Mouse (Mus musculus): ENCODE measurements around the gene Mical2. TPM values are rescaled to one million over a fixed set of nuclear protein-coding genes. Genes with fewer than 3 reads are reported as not detected.

The Mical2 gene
- polyA plus RNA-seq, 1 experiment from 2014 or later: 1.5 TPM

- Histone ChIP-seq H3K27ac (no peak overlapping the region), H3K9me3 (no peaks in the 10 kb centered on the region; the same call in 1 of the 2 replicates), H3K4me2 (replicated peaks) (no peak overlapping the region), H3K4me1 (replicated peaks) (peaks cover 18% of the 10 kb centered on the region), H3K4me3 (replicated peaks) (no peak overlapping the region), H3K9ac (replicated peaks) (no peak overlapping the region), H3K27me3 (no peaks in the 10 kb centered on the region), H3K36me3 (peaks cover 4% of the 10 kb centered on the region; the same call in 1 of the 2 replicates)
- no peak for ATAC-seq
- 91% methylated on average over 3 of the region's 3 CpGs for WGBS
These were observed 214.2 kb downstream of the Mical2 start for GRCm38 (mm10) chr7:112439846-112440245.

- Histone ChIP-seq H3K4me1 (replicated peaks) (peaks cover 26% of the 10 kb centered on the region), H3K9me3 (no peaks in the 10 kb centered on the region; the same call in 1 of the 2 replicates), H3K36me3 (no peaks in the 10 kb centered on the region), H3K27me3 (no peaks in the 10 kb centered on the region), H3K4me2 (replicated peaks) (peak overlapping the region; percentile 25), H3K27ac (peak overlapping the region; percentile 81), H3K9ac (replicated peaks) (no peak overlapping the region), H3K4me3 (replicated peaks) (no peak overlapping the region)
- WGBS: 11% methylated on average over 12 of the region's 12 CpGs
- ATAC-seq: peak; percentile 90
These were observed 218.7 kb downstream of the Mical2 start for GRCm38 (mm10) chr7:112444152-112444984.

- ATAC-seq: peak; percentile 29
- H3K9me3 ChIP-seq: no peaks in the 10 kb centered on the region; the same call in 1 of the 2 replicates
- no peaks in the 10 kb centered on the region for H3K27me3 ChIP-seq
- H3K4me3 ChIP-seq (replicated peaks): no peak overlapping the region
- no peaks in the 10 kb centered on the region for H3K36me3 ChIP-seq
- H3K4me1 ChIP-seq (replicated peaks): peaks cover 26% of the 10 kb centered on the region
- H3K27ac ChIP-seq: peak overlapping the region; percentile 81
- H3K9ac ChIP-seq (replicated peaks): no peak overlapping the region
- 20% methylated on average over 9 of the region's 9 CpGs for WGBS
- H3K4me2 ChIP-seq (replicated peaks): peak overlapping the region; percentile 25
These were observed 219.3 kb downstream of the Mical2 start for GRCm38 (mm10) chr7:112444985-112445367.

- ATAC-seq: no peak
- 87% methylated on average over 4 of the region's 4 CpGs for WGBS
These were observed 220.8 kb downstream of the Mical2 start for GRCm38 (mm10) chr7:112446498-112446897.

GRCm38 (mm10) chr7:112449954-112450700 lies 224.5 kb downstream of the Mical2 start:
- 77% methylated on average over 8 of the region's 8 CpGs for WGBS
- Histone ChIP-seq H3K9me3 (no peaks in the 10 kb centered on the region; the same call in 1 of the 2 replicates), H3K36me3 (no peaks in the 10 kb centered on the region), H3K4me3 (replicated peaks) (no peak overlapping the region), H3K27me3 (no peaks in the 10 kb centered on the region), H3K4me2 (replicated peaks) (no peak overlapping the region), H3K27ac (no peak overlapping the region), H3K9ac (replicated peaks) (no peak overlapping the region), H3K4me1 (replicated peaks) (peaks cover 22% of the 10 kb centered on the region)
- no peak for ATAC-seq

More at GRCm38 (mm10) chr7:112446498-112446897, 220.8 kb downstream of the Mical2 start:
- Histone ChIP-seq H3K36me3 (no peaks in the 10 kb centered on the region), H3K9me3 (no peaks in the 10 kb centered on the region; the same call in 1 of the 2 replicates), H3K4me3 (replicated peaks) (no peak overlapping the region), H3K4me2 (replicated peaks) (no peak overlapping the region), H3K27me3 (no peaks in the 10 kb centered on the region), H3K9ac (replicated peaks) (no peak overlapping the region), H3K27ac (no peak overlapping the region), H3K4me1 (replicated peaks) (peaks cover 26% of the 10 kb centered on the region)

- ATAC-seq: no peak
- H3K9ac ChIP-seq (replicated peaks): no peak overlapping the region
- WGBS: 73% methylated on average over 5 of the region's 5 CpGs
- H3K9me3 ChIP-seq: no peaks in the 10 kb centered on the region
- no peaks in the 10 kb centered on the region for H3K27me3 ChIP-seq
- no peak overlapping the region for H3K4me3 ChIP-seq (replicated peaks)
- no peak overlapping the region for H3K27ac ChIP-seq
- H3K4me1 ChIP-seq (replicated peaks): peaks cover 17% of the 10 kb centered on the region
- H3K36me3 ChIP-seq: no peaks in the 10 kb centered on the region
- no peak overlapping the region for H3K4me2 ChIP-seq (replicated peaks)
These were observed 226.8 kb downstream of the Mical2 start for GRCm38 (mm10) chr7:112452471-112452870.

GRCm38 (mm10) chr7:112453805-112454214 lies 228.2 kb downstream of the Mical2 start:
- H3K9me3 ChIP-seq: no peaks in the 10 kb centered on the region
- WGBS: 6% methylated on average over 3 of the region's 3 CpGs
- H3K9ac ChIP-seq (replicated peaks): no peak overlapping the region
- no peaks in the 10 kb centered on the region for H3K36me3 ChIP-seq
- H3K4me3 ChIP-seq (replicated peaks): no peak overlapping the region
- H3K27ac ChIP-seq: no peak overlapping the region; the same call in 1 of the 2 replicates
- no peaks in the 10 kb centered on the region for H3K27me3 ChIP-seq
- ATAC-seq: no peak
- H3K4me2 ChIP-seq (replicated peaks): no peak overlapping the region
- peaks cover 17% of the 10 kb centered on the region for H3K4me1 ChIP-seq (replicated peaks)

GRCm38 (mm10) chr7:112454380-112454779 lies 228.7 kb downstream of the Mical2 start:
- H3K27me3 ChIP-seq: no peaks in the 10 kb centered on the region

GRCm38 (mm10) chr7:112454951-112455350 lies 229.3 kb downstream of the Mical2 start:
- no peaks in the 10 kb centered on the region for H3K27me3 ChIP-seq
- peaks cover 17% of the 10 kb centered on the region for H3K4me1 ChIP-seq (replicated peaks)
- no peak overlapping the region for H3K4me3 ChIP-seq (replicated peaks)
- no peaks in the 10 kb centered on the region for H3K9me3 ChIP-seq
- H3K36me3 ChIP-seq: no peaks in the 10 kb centered on the region
- H3K4me2 ChIP-seq (replicated peaks): no peak overlapping the region
- no peak for ATAC-seq
- WGBS: 86% methylated on average over 2 of the region's 2 CpGs
- H3K27ac ChIP-seq: no peak overlapping the region
- H3K9ac ChIP-seq (replicated peaks): no peak overlapping the region

More at GRCm38 (mm10) chr7:112454380-112454779, 228.7 kb downstream of the Mical2 start:
- peaks cover 17% of the 10 kb centered on the region for H3K4me1 ChIP-seq (replicated peaks)
- H3K9ac ChIP-seq (replicated peaks): no peak overlapping the region
- no peak overlapping the region for H3K4me3 ChIP-seq (replicated peaks)
- H3K4me2 ChIP-seq (replicated peaks): no peak overlapping the region
- 58% methylated on average over 6 of the region's 6 CpGs for WGBS
- H3K9me3 ChIP-seq: no peaks in the 10 kb centered on the region
- no peak overlapping the region for H3K27ac ChIP-seq
- no peak for ATAC-seq
- H3K36me3 ChIP-seq: no peaks in the 10 kb centered on the region

GRCm38 (mm10) chr7:112455566-112456110 lies 230.0 kb downstream of the Mical2 start:
- Histone ChIP-seq H3K4me2 (replicated peaks) (no peak overlapping the region), H3K9ac (replicated peaks) (no peak overlapping the region), H3K4me1 (replicated peaks) (peaks cover 22% of the 10 kb centered on the region), H3K9me3 (no peaks in the 10 kb centered on the region), H3K27ac (no peak overlapping the region), H3K4me3 (replicated peaks) (no peak overlapping the region), H3K36me3 (no peaks in the 10 kb centered on the region), H3K27me3 (no peaks in the 10 kb centered on the region)
- 80% methylated on average over 5 of the region's 5 CpGs for WGBS
- ATAC-seq: no peak

- Histone ChIP-seq H3K4me2 (replicated peaks) (no peak overlapping the region), H3K27me3 (no peaks in the 10 kb centered on the region), H3K27ac (no peak overlapping the region), H3K4me1 (replicated peaks) (peaks cover 26% of the 10 kb centered on the region), H3K9me3 (no peaks in the 10 kb centered on the region), H3K4me3 (replicated peaks) (no peak overlapping the region), H3K36me3 (no peaks in the 10 kb centered on the region), H3K9ac (replicated peaks) (no peak overlapping the region)
- WGBS: 91% methylated on average over 4 of the region's 4 CpGs
- ATAC-seq: no peak
These were observed 231.7 kb downstream of the Mical2 start for GRCm38 (mm10) chr7:112457373-112457772.

- ATAC-seq: no peak
- 91% methylated on average over 4 of the region's 4 CpGs for WGBS
- no peak overlapping the region for H3K27ac ChIP-seq
- H3K27me3 ChIP-seq: no peaks in the 10 kb centered on the region
- no peak overlapping the region for H3K4me2 ChIP-seq (replicated peaks)
- H3K4me3 ChIP-seq (replicated peaks): no peak overlapping the region
- H3K36me3 ChIP-seq: no peaks in the 10 kb centered on the region
- peaks cover 26% of the 10 kb centered on the region for H3K4me1 ChIP-seq (replicated peaks)
- no peaks in the 10 kb centered on the region for H3K9me3 ChIP-seq
- no peak overlapping the region for H3K9ac ChIP-seq (replicated peaks)
These were observed 232.3 kb downstream of the Mical2 start for GRCm38 (mm10) chr7:112457920-112458319.

Data from midbrain, embryonic 13.5 days (tissue).